Mouse (Mus musculus): ENCODE measurements around the gene Slc34a3.
A peak's percentile ranks its signal among the peaks of the same experiment; 100 is the strongest.

Slc34a3 gene

DNA sequence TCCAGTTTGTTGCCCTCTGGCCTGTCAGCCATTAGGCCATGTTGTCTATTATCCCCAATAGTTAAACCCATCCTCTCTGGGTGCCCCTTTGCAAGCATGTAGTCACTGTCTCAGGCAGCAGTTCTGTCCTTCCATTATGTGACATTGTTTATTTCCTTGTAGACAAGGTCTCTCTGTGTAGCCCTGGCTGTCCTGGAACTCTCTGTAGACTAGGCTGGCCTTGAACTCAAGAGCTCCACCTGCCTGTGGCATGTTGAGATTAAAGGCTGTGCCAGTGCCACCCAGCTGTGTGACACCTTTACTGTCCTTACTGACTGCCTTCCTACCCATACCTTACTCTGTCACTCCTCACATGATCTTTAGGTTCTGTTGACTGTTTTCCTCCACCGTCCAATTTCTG is 18.2 kb upstream of the Slc34a3 start:
- DNase-seq (ENCODE audit: low read depth, low spot score): no peak

DNA sequence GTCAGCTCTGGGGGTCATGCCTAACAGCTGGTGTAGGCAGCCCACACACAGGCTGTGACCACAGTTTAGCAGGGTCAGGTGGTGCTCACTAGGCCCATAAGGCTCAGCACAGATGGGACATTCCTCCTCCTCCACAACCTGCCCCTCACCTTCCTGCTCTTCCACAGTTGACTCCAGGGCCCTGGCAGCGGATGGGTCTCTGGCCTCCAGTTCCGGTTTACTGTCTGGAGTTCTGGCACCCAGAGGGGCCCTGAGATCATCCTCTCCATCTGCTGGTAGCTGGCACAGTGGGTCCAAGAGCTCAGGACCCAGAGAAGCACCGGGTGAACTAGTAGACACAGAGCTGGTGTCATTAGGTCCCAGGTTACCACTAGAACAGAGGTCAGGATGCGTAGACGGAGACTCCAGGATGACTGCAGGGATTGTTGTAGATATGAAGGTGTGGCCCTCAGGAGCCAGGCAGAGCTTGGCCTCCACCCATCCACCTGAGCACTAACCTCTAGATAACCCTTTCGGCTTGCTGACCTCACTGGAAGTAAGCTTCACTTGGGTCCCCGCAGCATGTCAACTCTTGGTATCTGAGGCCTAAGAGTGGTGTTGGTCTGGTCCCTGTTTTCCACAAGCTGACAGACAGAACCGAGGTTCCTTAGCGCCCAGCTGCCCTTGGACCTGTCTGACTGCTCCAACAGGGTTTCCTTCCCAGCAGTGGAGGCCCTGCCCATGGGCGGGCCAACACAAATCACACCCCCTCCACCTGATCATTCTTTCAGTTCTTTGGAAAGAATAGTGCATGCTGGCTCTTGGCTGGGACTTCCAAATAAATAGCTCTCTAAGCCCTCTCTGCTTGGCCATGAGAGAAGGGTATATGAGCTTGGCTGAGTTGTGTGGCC is 12.3 kb upstream of the Slc34a3 start, which contains the start of gene AL732309.1:
AL732309.1 (minus strand) TSS at position 681 of the 890 bp plus-strand sequence.
- peak; percentile 88 for DNase-seq (ENCODE audit: low read depth, low spot score)

DNA sequence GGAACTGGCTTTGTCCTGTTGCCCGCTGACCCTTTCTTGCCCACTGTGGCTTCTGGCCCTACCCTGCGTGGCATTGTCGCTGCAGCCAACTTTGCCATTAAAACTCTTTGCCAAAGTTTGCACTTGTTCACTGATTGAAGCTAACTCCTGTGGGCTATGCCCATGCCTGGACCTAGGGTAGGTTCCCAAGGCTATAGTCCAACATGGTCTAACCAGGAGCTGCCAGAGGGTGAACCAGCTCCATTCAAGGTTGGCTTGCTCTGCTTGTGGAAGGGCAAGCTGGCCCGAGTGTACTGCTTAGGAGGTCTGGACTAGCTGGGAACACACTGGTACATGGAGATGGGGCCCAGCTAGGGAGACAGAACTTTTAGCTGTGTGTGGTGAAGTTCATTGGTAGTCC is 10.0 kb upstream of the Slc34a3 start:
- no peak for DNase-seq (ENCODE audit: low read depth, low spot score)

DNA sequence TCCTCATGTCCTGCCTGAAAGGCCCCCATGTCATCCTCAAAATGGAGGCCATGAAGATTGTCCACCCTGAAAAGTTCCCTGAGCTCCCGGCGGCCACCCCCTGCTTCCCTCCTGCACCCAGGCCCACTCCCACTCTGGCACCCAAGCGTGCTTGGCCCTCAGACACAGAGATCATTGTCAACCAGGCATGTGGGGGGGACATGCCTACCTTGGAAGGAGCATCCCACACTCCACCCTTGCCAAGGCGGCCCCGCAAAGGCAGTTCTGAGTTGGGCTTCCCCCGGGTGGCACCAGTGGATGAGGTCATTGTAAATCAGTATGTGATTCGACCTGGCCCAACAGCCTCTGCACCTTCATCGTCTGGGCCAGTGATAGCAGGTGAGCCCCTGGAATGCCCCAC is 9.2 kb upstream of the Slc34a3 start:
- DNase-seq (ENCODE audit: low read depth, low spot score): no peak

DNA sequence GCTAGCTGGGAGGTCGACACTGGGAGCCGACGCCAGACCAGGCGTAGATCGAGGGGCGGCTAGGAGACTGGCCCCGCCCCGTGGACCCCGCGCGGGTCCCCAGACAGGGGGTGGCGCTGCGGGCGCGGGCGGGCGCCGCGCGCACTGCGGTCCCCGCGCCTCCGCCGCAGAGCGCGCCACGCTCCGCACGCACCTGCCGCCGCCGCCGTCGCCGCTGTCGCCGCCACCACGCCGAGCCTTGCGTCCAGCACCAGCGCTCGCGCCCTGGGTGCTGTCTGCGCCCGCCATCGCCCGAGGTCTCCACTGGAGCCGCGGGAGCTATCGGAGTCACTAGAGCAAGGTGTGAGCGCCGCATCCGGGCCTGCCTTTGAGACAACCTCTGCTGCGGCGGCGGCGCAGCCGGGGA is 7.9 kb upstream of the Slc34a3 start, which contains the start of the genes Rnf208 and Cysrt1:
Rnf208 (plus strand) TSS at position 155 of the 406 bp plus-strand sequence.
Cysrt1 (minus strand) TSS at position 352 of the 406 bp plus-strand sequence.
- DNase-seq (ENCODE audit: low read depth, low spot score): peak; percentile 66

GRCm38 (mm10) chr2:25241438-25241775 is 7.2 kb upstream of the Slc34a3 start:
- no peak for DNase-seq (ENCODE audit: low read depth, low spot score)

DNA sequence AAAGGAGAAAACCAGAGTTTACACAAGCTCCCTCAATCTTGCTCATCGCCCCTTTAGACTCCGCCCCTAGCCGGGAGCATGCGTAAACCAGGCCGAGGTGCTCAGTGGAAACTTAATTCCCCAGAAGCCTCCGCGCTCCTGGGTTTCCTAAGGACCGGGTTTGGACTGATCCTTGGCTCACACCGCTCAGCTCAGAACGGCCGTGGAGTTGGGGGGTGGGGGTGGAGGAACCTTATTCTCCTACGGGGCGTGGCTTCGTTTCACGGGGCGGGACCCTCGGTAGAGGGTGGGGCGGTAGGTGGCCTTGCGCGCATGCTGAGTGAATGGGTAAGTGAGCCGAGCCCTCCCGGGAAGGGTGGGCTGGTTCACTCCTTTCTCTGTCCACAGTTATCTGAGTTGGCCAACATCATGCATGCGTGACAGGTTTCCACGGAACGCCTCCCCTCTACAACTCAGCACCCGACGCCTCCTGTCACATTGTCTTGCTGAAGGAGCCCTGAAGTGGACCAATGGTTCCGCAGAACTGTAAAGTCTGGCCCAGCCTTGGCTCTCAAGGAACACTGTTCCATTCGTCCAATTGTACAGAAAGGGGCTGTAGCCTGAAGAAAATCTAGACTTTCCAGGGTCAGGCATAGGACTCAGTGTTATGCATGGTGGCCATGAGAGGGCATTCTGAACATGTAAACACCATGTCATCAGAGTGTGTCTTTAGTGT is 6.7 kb upstream of the Slc34a3 start:
- peak; percentile 95 for DNase-seq (ENCODE audit: low read depth, low spot score)

- no peak for DNase-seq (ENCODE audit: low read depth, low spot score)
These were observed 6.1 kb upstream of the Slc34a3 start for GRCm38 (mm10) chr2:25240310-25240709.

DNA sequence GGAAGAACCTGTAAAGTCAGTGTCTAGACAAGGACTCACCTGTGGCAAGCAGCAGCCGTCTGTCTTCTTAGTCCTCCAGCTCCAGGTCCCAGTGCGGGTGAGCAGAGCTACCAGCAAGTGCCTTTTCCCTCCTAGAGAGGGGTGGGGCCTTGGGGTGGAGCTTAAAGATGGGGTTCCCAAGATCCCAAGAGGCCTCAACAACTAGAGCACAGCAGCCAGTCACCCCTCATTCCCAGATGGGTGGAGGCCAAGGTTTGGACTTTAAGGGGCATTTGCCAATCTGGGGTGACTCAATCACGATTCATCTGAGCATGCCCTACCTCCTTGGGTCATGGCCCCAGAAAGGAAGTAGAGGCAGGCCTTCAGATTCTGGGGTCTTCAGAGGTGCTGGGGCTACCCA is 5.6 kb upstream of the Slc34a3 start:
- no peak for DNase-seq (ENCODE audit: low read depth, low spot score)

- DNase-seq (ENCODE audit: low read depth, low spot score): no peak
These were observed 3.9 kb upstream of the Slc34a3 start for GRCm38 (mm10) chr2:25238106-25238505.

DNA sequence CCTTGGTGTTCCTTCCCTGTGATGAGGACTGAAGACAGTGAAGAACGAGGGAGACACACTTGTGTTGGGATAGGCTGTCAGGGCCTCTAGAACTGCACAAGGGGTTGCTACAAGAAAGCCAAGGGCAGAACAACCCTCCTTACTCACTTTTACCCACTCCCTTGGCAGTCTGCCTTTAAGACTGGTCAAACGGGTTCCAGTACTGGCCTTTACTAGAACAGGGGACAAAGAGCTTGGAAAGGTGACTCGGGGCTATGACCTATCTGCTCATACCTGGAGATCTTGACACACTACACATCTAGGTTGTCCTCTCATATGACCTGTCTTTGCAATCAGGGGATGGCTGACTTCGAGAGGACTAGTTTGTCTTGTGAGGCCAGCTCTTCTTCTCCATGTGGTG is 3.4 kb upstream of the Slc34a3 start:
- no peak for DNase-seq (ENCODE audit: low read depth, low spot score)

GRCm38 (mm10) chr2:25236614-25237013 is 2.5 kb upstream of the Slc34a3 start, which contains the start of gene Rnf224:
Rnf224 (minus strand) TSS chr2:25236787.
- DNase-seq (ENCODE audit: low read depth, low spot score): no peak

DNA sequence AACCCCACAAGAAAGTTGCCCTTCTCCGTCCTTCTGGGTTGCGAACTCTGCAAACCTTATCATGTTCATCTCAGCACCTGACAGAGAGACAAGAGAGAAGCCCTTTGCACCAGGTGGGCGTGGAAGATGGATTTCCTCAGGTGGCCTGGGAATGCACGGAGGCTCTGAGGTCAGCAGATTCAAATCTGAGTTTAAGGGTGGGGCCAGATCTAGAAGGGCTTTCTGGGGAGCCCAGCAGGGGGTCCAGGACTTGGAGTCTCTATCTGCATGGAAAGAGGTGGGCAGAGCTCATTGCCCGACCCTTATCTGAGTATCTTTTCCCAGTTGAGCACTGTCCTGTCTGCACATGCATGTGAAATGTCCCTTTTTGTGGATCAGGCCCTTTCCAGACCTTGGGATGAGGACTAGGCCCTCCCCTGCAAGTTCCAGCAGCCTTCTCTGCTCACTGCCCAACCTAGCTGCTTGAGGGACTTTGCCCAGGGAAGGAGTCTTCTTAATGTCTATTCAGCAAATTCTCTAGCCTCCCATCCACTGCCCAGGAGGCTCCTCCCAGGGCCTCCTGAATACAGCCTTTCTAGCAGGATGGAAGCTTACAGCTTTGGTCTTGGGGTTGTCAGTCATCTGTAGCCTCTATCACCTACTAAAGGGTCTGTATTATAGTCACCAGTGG is 522 bp upstream of the Slc34a3 start:
- no peak for DNase-seq (ENCODE audit: low read depth, low spot score)

GRCm38 (mm10) chr2:25233421-25233820 is 743 bp downstream of the Slc34a3 start:
- DNase-seq (ENCODE audit: low read depth, low spot score): no peak

- no peak for DNase-seq (ENCODE audit: low read depth, low spot score)
These were observed 3.1 kb downstream of the Slc34a3 start for GRCm38 (mm10) chr2:25231038-25231437.

DNA sequence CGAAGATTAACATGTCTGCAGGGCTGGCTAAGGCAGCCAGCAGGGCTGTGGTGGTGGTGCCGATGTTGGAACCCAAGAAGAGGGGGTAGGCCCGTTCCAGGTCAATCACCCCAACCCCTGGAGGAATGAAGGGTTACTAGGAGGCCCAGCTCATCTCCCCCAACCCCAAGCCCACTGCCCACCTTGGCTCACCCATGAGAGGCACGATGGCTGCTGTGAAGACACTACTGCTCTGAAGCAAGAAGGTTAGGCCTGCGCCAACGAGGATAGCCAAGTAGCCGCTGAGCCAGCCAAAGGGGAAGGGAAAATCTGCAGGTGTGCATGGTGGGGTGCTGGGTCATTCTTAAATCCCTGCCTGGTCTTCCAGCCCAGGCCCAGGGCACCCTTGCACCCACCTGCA is 3.6 kb downstream of the Slc34a3 start:
- no peak for DNase-seq (ENCODE audit: low read depth, low spot score)

DNA sequence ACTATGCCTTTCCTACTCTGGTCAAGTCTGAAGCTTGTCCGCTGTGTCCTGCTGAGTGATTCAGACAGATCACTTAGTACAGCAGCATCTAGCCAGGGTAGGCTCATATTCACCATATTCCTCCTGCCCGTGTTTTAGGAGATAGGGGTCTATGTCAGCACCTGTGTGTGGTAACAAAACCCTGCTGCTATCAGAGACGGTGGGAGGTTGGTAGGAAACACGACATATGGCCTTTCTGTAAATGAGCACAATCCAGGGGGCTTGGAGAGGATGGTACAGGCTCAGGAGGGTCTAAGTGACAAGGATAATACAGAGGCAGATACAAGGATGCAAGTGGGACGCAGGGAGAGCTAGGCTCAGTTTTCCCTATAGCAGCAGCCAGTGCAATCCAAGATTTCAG is 4.6 kb downstream of the Slc34a3 start:
- no peak for DNase-seq (ENCODE audit: low read depth, low spot score)

DNA sequence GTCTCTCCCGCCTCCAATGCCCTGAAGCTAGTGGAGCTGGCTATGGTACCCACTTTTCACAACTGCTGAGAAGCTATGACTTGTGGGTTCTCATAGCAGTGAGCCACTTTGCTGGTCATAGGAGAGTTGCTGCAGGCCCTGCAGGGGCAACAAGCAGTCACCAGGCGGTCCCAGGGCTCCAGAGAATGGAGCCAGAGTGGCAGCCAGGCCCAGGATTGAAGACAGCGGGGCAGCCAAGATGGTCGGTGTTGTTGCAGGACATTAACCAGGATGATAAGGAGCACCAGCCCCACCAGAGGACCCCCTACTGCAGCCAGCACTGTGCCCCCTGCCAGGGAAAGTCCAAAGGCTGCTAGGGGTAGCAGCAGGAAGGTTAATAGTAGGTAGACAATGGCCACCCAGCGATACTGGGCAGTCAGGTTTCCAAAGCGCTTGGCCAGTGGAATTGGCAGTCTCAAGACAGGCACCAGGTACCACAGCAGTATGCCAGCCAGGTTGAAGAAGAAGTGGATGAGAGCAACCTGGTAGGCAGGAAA is 5.1 kb downstream of the Slc34a3 start:
- DNase-seq (ENCODE audit: low read depth, low spot score): no peak

DNA sequence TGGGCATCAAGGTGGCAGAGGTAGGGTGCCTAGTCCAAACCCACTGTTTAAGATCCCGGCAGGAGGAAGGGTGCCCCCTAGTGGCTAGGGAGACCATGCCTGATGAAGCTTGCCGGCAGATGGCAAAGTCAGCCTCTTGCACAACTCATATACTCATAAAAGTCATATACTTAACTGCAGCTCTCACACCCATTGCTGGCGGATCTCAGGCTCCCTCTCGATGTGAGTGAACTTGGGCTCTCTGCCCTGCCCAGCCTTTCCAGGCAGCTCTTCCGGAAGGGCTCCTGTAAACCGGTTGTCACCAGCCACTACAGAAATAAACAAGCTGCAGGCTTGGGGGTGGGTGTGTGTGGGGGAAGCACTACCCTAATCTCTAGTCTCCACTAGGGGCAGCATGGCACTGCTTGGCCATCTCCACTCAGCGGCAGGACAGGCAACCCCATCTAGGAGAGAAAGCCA is 5.7 kb downstream of the Slc34a3 start:
- peak; percentile 95 for DNase-seq (ENCODE audit: low read depth, low spot score)

GRCm38 (mm10) chr2:25227406-25227805 is 6.8 kb downstream of the Slc34a3 start:
- DNase-seq (ENCODE audit: low read depth, low spot score): no peak

GRCm38 (mm10) chr2:25226864-25227263 is 7.3 kb downstream of the Slc34a3 start:
- peak; percentile 87 for DNase-seq (ENCODE audit: low read depth, low spot score)

Data from brain, adult 2 months (tissue).